Mouse (Mus musculus) urinary bladder, postnatal 0 days (tissue): Measurements from ENCODE around the gene Olfr638. TPM values are rescaled to one million over a fixed set of nuclear protein-coding genes. Genes with fewer than 3 reads are reported as not detected.

Source experiments
- polyA plus RNA-seq: library from polyadenylated mRNA; unstranded; fragments of >200 nt; fragmentation: Nextera tagmentation; extraction: Ambion mirVana; gene quantifications from 2 replicates; pipeline ENCODE4 v1.2.1, GENCODE M21; 2015

The Olfr638 gene
- polyA plus RNA-seq, result not detected in 2 replicates

DNA sequence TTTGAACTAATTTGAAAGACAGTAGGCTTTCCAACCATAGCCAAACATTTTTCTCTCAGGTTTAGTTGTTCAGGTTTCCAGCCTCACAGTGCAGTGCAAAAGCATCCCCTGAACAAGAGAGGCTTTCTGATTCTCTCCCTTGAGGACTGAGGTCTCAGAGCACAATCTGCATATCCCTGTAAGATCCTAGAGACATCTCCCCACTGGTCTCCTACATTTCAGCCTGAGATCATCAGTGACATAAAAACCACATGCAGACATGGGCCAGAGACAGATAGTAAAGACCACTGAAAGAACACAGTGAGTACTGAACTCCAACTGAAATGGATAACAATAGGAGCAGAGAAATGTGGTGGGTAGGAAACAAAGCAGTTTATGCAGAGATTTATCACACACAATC is at the start of gene Olfr638:
Olfr638 (plus strand) TSS at position 301 of the 400 bp plus-strand sequence.

DNA sequence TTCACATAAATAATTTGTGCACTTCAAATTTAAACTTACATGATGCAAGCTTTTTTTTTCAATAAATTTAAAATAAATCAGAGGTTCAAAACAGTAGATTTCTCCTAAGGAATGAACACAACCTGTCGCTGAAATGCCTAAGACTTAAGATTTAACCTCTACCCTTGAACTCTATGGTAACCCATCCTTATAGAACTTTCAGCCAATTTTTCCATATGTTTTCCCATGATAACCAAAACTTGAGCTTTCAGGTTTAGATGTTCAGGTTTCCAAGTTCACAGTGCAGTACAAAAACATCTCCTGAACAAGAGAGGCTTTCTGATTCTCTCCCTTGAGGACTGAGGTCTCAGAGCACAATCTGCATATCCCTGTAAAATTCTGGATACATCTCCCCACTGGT is 27.7 kb upstream of the Olfr638 start, which contains the start of gene Olfr635:
Olfr635 (plus strand) TSS at position 301 of the 400 bp plus-strand sequence.

DNA sequence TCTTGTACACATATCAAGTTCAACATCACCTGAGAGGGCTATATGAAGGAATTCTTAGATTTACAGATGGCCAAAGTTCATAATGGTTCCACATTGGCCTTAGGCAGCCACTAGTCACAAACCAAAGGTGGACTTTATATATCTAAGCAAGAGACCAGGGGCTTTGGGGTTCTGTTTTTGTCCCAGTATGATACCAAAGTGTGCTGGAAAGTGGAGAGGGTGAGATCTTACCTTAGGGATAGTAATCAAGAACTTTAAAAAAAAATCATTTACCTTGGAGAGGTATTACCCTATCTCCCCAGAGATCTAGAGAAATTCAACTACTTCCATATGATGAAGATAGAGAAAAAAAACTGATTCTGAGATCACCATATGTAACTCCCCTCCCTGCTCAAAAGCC is 18.7 kb downstream of the Olfr638 start, which contains the start of gene Olfr639:
Olfr639 (minus strand) TSS at position 101 of the 400 bp plus-strand sequence.

DNA sequence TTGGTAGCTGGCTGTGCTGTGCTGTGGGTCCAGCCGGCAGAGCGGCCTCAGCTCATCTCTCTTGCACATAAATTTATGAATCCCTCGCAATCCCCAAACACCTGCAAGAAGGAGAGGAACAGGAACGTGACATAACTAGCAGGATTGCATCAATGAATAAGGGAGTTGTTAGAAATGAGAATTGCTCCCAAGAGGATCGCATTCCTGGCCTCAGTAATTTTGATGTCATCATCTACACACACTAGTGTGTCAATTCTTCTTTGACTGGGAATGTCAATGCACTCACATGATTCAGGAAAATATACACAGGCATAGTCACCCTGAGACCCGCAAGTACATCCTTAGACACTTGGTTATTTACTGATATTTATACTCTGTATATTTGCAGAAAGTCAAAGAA is 26.9 kb downstream of the Olfr638 start, which contains the start of gene Olfr640:
Olfr640 (minus strand) TSS at position 101 of the 400 bp plus-strand sequence.

DNA sequence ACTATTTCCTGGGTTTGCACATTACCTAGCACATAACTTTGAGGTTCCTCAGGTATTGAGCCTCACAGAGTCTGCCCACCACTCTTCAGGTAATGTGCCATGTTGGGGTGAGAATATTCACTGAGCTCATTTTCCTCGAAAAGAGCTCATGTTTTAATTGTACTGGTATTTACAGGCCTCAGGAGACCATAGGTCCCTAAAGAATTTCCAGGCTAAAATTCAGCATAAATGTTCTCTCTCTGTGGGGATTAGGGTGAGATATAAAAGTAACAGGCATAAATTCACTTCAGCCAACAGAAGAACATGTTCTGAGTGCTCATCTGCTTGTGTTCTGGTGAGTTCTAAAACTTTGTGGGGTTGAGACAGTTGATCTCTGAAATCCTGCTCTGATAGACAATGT is 36.6 kb downstream of the Olfr638 start, which contains the start of gene Olfr641:
Olfr641 (plus strand) TSS at position 301 of the 400 bp plus-strand sequence.

DNA sequence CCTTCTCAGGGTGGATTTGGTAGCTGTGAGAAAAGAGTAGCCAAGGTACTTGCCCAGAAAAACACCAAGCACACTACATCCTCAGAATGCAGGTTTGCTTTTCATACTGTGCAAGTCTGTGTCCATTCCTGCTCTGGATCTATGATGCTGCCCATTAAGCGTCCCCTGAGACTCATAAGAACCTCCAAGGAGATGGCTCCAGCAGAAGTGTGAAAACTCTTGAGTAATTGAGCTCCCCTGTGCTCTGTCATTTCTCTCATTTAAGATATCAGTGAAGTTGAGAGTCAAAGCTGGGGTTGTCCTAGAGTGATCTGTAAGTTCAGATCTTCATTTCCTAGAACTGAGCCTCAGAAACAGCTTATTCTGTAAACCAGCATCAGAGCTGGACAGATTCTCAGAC is 54.0 kb downstream of the Olfr638 start, which contains the start of gene Olfr642:
Olfr642 (minus strand) TSS at position 101 of the 400 bp plus-strand sequence.

Other genes starting within 250 kb of the Olfr638 start
- gene Olfr630, start 241.4 kb upstream of the Olfr638 start, polyA plus RNA-seq, result not detected in 2 replicates
- gene Olfr69, start 227.2 kb upstream of the Olfr638 start, polyA plus RNA-seq, result not detected in 2 replicates
- gene Olfr68, start 219.0 kb upstream of the Olfr638 start, polyA plus RNA-seq, result not detected in 2 replicates
- not detected in 2 replicates for gene Olfr67, start 206.9 kb upstream of the Olfr638 start, polyA plus RNA-seq
- gene Hbb-bt, start 184.8 kb upstream of the Olfr638 start, polyA plus RNA-seq, result 1,351 and 3,387 TPM in 2 replicates
- 8,698 and 21,253 TPM in 2 replicates for gene Hbb-bs, start 170.7 kb upstream of the Olfr638 start, polyA plus RNA-seq
- not detected in 2 replicates for gene Hbb-bh2, start 158.2 kb upstream of the Olfr638 start, polyA plus RNA-seq
- not detected in 2 replicates for gene Hbb-bh1, start 155.6 kb upstream of the Olfr638 start, polyA plus RNA-seq
- gene Hbb-y, start 145.5 kb upstream of the Olfr638 start, polyA plus RNA-seq, result 0.78 and 3.6 TPM in 2 replicates
- gene Olfr66, start 112.5 kb upstream of the Olfr638 start, polyA plus RNA-seq, result not detected in 2 replicates
- gene Olfr64, start 104.3 kb upstream of the Olfr638 start, polyA plus RNA-seq, result not detected in 2 replicates
- gene Olfr65, start 95.3 kb upstream of the Olfr638 start, polyA plus RNA-seq, result not detected in 2 replicates
- gene Olfr631, start 69.9 kb upstream of the Olfr638 start, polyA plus RNA-seq, result not detected in 2 replicates
- gene Olfr632, start 64.4 kb upstream of the Olfr638 start, polyA plus RNA-seq, result not detected in 2 replicates
- gene Olfr633, start 54.3 kb upstream of the Olfr638 start, polyA plus RNA-seq, result not detected in 2 replicates
- gene Olfr635, start 27.6 kb upstream of the Olfr638 start, polyA plus RNA-seq, result not detected in 2 replicates
- not detected in 2 replicates for gene Olfr639, start 18.6 kb downstream of the Olfr638 start, polyA plus RNA-seq
- not detected in 2 replicates for gene Olfr640, start 26.8 kb downstream of the Olfr638 start, polyA plus RNA-seq
- not detected in 2 replicates for gene Olfr641, start 36.7 kb downstream of the Olfr638 start, polyA plus RNA-seq
- not detected in 2 replicates for gene Olfr642, start 53.9 kb downstream of the Olfr638 start, polyA plus RNA-seq
- not detected in 2 replicates for gene 4930516K23Rik, start 62.7 kb downstream of the Olfr638 start, polyA plus RNA-seq
- gene Olfr644, start 73.1 kb downstream of the Olfr638 start, polyA plus RNA-seq, result not detected in 2 replicates
- gene Olfr645, start 86.7 kb downstream of the Olfr638 start, polyA plus RNA-seq, result not detected in 2 replicates
- gene Olfr646, start 106.1 kb downstream of the Olfr638 start, polyA plus RNA-seq, result not detected in 2 replicates
- not detected in 2 replicates for gene Ubqln5, start 131.1 kb downstream of the Olfr638 start, polyA plus RNA-seq
- gene Olfr643, start 138.7 kb downstream of the Olfr638 start, polyA plus RNA-seq, result not detected in 2 replicates
- not detected in 2 replicates for gene Ubqln3, start 144.5 kb downstream of the Olfr638 start, polyA plus RNA-seq
- gene Ubqlnl, start 151.8 kb downstream of the Olfr638 start, polyA plus RNA-seq, result not detected in 2 replicates
- not detected in 2 replicates for gene Olfm5, start 166.1 kb downstream of the Olfr638 start, polyA plus RNA-seq
- gene Olfr648, start 184.6 kb downstream of the Olfr638 start, polyA plus RNA-seq, result 0.05 and 0.07 TPM in 2 replicates
- not detected in 2 replicates for gene Olfr649, start 197.2 kb downstream of the Olfr638 start, polyA plus RNA-seq
- 0.63 and 1.2 TPM in 2 replicates for gene Trim6, start 220.0 kb downstream of the Olfr638 start, polyA plus RNA-seq
- gene Trim34a, start 245.7 kb downstream of the Olfr638 start, polyA plus RNA-seq, result 2.3 and 2.7 TPM in 2 replicates